Mouse (Mus musculus) hematopoietic stem cell, adult 5-6 weeks (primary cell): ENCODE results near the gene Galnt18. TPM values are rescaled to one million over a fixed set of nuclear protein-coding genes. Genes with fewer than 3 reads are reported as not detected.

Experiments
- ATAC-seq, 2 experiments: fragments of 125-278 bp in 1 of 2; replicated peaks in 1 of 2; 2 replicates each; pipeline ENCODE4 v1.8.0; 2016 to 2017; ENCODE audit warnings: inconsistent platforms in 2 of 2, mild to moderate bottlenecking in 2 of 2, moderate number of reproducible peaks in 2 of 2, low read depth in 1 of 2, moderate TSS enrichment in 1 of 2; ENCODE audit not compliant: low FRiP score in 2 of 2, poor library complexity in 2 of 2, severe bottlenecking in 2 of 2, insufficient read depth in 1 of 2, low TSS enrichment in 1 of 2
- total RNA-seq: library from RNA; stranded (forward); fragments of 172-1452, 232-1000 nt; gene quantifications from 2 replicates; pipeline ENCODE4 v1.2.3, GENCODE M21; 2017

Galnt18 gene
- total RNA-seq, 1 experiment from 2014 or later: 0.74 TPM

DNA sequence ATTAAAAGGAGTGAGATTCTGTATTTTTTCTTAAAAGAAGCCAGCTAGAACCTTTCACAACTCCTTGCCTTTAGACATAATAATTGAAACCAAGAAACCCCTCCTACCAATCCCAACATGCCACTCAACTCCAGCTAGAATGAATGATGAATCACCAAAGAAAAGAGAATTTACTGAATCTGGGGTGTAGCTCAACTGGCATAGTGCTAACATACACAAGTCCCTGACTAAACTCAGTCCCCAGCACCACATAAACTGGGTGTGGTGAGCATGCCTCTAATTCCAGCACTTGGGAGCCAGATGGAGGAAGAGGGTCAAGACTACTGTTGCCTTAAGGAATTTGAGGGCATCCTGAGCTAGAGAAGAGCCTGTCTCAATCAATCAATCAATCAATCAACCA, 83.6 kb downstream of the Galnt18 start:
- no peak for ATAC-seq

DNA sequence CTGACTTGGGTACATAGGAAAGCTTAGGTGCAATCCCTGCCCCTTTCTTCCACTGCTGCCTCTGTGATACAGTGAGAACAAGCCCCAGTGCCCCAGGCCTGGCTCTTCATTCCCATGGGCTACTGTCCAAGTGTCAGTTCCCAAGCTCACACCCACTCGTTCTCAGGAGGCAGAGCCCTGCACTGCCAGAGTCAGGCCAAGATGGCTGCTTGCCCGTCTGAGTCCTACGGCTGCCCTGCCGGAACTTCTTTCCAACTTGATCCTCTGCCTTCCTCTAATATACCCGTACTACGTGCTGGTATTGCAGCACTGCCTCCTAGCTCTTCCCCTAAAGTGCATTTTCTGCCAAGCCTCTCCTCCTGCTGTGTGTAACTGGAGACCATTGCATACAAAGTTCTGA, 85.5 kb downstream of the Galnt18 start:
- no peak for ATAC-seq

DNA sequence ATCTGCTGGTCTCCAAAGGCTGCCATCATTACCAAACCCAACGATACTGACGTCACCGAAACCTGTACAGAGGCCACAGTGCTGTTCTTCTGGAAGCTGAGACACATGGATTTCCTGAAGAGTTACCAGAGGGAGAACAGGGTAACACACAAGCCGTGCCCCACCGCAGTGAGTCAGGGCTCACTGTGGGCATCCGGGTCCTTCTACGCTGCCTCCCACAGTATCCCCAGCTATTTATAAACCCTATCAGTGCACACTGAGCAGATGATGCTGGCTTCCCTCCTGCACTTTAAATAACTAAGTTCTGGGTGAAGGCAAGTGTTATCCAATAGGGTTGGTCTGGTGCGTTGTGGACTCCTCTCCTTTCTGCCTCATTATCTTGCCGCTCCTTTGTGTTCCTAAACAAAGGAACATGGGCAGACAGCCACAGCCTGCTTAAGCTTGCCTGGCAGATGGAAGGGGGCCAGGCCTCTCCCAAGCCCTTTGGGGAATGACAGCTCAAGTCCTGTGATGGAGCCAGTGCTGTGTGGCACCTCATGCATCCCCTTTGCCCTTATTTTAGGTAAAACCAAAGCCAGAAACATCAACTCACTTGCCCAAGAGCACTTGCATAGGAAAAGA, 87.0 kb downstream of the Galnt18 start:
- ATAC-seq: no peak

DNA sequence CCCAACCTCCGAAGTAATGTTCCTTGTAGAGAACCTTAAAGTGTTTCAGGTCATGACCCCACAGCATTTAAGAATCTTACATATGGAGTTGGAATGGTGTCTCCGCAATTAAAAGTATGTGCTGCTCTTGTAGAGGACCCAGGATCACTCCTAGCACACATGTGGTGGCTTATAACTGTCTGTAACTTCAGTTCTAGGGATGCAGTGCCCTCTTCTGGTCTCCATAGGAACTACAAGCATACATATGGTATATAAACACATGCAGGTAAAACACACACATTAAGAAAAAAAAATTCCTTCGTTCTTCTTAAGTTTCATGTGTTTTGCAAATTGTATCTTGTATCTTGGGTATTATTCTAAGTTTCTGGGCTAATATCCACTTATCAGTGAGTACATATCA, 99.7 kb downstream of the Galnt18 start:
- no peak for ATAC-seq

DNA sequence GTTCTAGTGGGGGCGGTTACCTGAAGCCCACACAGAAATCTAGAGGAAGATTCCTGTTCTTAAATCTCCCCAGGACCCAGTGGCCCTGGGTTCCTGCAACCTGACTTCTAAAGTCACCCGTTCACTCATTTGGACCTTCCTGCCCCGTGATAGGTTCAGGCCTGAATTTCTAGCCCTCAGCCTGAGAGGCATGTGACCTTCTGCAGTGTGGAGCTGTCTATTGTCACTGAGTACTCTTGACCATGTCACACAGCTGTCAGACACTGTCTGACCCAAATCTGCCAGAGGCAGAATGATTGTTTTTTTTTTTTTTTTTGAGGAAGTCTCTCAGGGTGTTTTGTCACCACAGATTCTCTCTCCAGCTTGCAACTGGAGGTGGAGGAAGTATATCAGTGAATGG, 103.3 kb downstream of the Galnt18 start:
- ATAC-seq: no peak

DNA sequence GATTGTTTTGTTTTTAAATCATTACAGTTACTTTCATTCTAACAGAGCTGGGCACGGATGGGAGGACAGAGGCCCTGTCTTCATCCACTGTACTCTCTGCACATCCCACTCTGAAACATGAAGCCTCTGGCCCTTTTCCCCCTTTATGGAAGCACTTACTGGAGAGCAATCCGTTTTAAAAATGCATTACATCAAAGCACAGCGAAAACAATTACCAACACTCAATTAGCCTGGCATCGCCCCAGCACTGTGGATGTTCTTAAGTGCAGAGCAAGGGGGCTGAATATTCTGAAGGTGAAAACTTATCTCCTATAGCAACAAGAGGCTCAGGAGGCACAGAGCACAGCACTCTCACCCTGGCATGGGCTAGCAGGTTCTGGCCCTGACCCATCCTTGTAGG, 107.3 kb downstream of the Galnt18 start:
- no peak for ATAC-seq

DNA sequence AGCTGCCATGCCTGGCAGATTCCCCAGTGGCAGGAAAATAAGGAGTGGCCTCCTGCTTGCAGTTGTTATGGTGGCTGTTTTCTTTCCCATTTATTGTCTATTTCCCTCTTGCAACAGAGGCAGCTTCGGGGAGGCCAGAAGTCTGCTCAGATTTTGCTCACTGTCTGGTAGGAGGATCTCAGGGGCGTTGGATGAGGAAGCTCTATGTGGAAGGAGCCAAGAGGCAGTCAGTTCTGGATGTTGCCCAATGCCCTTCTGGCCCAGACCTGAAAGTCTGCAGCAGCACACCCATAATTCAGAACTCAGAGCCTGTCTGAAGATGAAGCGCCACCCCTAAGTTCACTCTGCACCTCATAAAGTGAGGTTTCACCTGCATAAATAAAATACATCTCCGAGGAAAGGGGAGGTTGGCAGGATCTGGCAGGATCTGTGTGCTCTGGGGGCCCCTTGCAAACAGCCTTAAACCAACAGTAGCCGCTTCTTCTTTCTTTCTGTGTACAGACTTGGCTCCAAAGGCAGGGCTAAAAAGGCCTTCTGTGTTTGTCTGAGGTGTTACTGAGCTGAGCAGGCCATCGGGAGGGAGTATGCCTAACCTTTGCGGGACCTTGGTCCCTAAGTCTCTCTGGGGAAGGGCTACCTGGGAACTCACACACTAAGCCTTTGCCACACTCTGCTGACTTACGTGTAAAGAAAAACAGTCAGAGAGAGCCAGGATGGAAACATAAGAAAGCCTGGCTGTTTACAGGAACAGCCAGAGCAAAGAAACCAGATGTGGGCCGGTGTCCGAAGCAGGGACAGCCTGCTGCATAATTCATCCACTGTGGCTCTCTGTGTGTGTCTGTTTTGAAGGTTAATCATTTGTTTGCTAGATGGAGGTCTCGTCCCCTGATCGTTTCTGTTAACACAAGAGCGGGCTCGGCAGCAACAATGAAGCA, 116.4 kb downstream of the Galnt18 start:
- no peak for ATAC-seq

DNA sequence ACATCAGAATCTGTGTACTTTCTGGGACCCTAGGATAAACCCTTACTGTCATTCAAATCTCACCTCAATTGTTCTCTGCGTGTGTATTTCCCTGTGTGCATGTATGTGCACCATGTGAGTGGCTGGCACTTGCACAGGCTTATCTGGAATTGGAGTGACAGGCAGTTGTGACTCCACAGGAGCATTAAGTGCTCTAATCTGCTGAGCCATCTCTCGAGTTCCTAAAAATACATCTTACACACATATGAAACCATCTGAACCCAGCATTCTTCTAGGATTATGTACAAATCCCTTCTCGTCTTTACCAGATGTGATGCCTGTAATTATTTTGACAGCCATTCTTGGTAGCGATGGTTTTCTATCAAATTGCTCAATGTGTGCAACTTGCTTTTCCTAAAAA, 121.2 kb downstream of the Galnt18 start:
- no peak for ATAC-seq

DNA sequence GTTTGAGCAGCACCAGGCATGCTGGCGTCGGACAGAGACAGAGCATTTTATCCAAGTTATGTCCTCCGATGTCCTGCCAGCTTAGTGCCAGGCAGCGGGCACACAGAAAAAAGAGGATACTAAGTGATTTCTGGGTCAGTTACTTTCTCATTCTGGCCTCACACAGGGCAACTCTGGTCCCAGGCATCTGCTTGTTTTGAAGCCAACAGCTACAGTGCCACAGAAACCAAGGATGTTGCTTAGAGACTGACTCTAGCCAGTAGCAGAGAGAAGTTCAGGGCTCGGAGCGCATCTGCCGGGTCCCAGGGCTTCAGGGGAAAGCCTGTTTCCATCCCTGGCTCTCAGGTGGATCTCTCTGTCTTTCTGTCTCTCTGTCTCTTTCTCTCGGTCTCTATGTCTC, 124.8 kb downstream of the Galnt18 start:
- ATAC-seq: no peak

DNA sequence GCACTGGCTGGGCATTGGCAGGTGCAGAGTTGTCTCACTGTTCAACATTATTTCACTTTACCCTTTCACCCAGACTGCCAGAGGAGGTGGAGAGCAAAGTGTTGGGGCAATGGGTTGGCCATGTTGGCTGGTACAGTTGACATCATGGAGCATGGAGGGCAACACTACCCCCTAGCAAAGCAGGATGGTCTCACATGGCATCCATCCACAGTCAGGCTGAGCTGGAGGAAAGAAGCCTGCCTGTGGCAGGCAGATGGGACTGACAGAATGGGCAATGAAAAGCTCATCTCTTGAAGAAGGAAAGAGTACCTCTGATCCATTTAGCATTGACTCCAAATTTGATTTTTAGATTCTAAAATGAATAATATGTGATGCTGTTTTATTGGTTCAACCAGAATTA, 125.3 kb downstream of the Galnt18 start:
- no peak for ATAC-seq

DNA sequence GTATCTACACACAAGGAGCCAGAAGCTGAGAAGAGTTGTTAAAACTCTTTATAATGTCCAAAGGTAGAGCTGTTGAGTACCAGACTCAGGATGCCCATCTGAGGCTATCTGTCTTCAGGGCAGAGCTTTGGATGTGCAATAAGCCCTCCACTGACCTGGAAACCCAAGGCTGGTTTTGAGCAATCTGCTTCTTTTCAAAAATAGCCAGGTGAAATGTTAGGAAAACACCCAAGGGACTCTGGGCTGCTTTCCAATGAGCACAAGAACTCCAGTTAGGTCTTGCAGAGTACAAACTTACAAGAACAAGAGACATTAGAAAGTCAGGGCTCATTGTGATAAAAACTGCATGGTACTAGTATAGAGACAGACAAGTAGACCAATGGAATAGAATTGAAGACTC, 135.4 kb downstream of the Galnt18 start:
- ATAC-seq: no peak

DNA sequence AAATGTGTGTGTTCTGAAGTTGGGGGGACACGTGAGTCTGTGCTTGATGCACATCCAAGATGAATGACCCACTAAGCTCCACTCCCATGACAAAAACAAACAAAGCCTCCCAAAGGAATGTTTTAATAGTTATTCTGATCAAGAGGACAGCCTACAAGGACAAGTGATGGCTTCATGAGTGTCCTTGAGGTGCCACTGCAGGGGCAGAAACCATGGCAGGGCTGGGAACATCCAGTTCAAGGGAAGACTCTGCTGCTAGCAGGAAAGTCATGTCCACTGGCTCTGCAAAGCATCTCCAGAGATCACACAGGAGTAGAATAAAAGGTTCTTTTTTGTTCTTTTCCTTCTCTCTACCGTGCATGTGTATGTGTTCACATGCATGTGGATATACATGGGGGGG, 140.9 kb downstream of the Galnt18 start:
- no peak for ATAC-seq

DNA sequence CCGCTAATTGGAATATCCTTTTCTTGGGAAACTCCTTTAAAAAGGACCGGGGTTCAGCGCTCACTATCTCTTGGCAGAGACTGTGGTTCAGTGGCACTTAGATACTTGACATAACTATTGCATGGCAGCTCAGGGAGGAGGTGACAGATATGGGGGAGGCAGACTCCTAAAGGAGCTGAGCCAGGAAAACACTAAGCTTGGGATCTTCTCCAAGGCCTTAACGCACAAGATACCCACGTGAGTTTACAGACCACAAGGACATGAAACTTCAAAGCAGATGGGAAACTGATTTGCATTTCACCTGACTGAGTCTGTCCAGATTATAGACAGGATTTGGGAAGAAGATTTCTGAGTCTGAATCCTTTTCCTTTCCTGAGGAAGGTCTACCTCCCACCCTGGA, 141.3 kb downstream of the Galnt18 start:
- ATAC-seq: no peak

DNA sequence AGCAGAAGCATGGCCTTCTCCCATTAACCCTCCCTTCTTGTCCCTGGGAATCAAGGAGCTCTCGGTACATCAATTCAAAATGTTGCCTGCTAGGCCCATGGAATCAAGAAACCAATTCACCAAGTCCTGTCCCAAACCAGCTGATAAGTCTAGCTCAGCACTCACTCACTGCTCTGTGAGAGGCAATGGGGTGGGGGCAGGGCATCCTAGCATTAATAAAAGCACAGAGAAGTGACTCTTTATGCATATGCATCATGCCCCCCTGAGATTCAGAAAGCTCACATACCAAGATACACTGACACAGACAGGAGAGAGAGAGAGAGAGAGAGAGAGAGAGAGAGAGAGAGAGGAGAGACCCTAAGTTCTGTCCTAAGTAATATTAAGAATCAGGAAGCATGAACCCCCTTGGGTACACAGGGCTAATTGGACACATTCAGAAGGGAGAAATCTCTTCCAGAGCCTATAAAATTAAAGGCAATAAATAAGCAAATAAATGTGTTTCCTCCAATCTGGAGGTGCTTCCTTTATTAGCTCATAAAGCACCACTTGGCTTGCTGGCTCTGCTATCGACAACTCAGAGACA, 141.8 kb downstream of the Galnt18 start:
- no peak for ATAC-seq

DNA sequence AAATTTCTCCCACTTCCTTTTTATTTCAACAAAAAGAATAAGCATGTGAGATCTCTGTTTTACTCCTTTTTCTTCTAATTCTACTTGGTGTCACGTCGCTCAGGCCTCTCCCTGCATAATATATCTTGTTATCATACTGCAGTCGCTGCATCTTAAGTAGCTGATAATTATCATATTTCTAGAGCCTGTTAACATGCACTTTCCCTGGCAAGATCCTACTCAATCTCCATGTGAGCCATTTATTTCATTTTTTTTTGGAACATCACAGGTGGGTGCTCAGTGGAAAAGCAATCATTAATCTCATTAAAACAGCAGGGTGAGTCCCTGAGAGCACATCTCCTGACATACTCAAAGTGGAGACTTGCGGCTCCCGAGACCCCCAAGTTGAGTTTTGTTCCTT, 143.3 kb downstream of the Galnt18 start:
- ATAC-seq: no peak

DNA sequence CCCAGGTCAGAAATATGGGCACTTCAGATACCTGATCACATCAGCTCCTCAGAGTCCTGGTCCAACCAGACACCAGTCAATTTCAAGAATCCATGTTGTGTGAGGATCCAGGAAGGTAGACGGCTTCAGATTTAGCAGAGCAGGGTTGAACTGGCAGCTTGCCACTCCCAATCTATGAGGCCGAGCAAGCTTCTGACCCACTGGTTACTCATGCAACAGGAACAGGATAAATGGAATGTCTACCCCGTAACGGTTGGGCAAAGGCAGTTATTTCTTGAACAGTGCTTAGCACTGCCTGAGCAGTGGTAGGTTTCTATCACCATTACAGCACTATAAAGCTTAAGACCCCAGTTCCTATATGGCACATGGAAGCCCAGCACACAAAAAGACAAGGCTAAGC, 148.5 kb downstream of the Galnt18 start:
- no peak for ATAC-seq

DNA sequence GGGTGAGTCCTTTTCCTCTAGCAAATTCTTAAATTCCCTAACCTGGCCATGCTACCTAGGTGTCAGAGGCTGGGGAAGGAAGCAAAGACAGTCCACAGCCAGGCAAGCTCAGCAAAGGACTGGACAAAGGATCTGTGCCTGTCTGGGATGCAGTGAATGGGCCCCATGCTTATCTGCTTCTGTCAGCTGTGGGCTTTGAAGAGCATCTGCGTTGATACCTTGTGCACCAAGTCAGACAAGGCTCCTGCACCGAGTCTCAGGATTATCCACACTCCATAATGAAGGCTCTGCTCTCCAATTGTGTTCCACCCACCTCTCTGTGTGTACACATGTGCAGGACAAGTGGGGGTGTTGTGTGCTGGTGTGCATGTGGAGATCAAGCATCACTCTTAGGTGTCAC, 153.5 kb downstream of the Galnt18 start:
- no peak for ATAC-seq

DNA sequence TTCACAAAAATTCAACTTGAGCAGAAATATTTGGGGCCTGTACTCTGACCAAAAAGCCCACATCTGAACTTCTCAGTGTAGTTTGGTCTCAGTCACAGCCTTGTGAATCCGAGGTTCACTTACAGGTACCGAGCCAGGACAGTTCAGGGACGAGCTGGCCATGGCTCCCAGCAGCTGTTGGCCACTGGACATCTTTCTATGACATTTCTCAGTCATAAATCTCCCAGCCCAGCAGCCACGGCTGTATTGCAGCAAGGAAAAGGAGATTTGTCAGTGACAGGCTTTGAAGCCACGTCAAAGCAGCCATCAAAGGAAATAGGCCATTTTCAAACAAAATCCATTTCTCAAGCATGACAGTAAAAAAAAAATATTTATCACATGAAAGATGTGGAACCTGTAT, 154.0 kb downstream of the Galnt18 start:
- no peak for ATAC-seq
